Mouse (Mus musculus) adrenal gland, adult 8-10 months (tissue): Measurements from ENCODE around the gene Cacna2d3. TPM values are rescaled to one million over a fixed set of nuclear protein-coding genes. Genes with fewer than 3 reads are reported as not detected.

ENCODE experiments used
- DNase-seq: peaks from one replicate; pipeline ENCODE4 v3.0.0; 2022
- total RNA-seq, 4 experiments: library from RNA; stranded (reverse); gene quantifications; 2 replicates each; pipeline ENCODE4 v1.2.4; 2022

Gene Cacna2d3
- total RNA-seq, 4 experiments from 2014 or later: 4.3 to 8.6 (median 5.3) TPM

- no peak for DNase-seq
Observed at GRCm38 (mm10) chr14:29137614-29138013, 584.0 kb downstream of the Cacna2d3 start.

DNA sequence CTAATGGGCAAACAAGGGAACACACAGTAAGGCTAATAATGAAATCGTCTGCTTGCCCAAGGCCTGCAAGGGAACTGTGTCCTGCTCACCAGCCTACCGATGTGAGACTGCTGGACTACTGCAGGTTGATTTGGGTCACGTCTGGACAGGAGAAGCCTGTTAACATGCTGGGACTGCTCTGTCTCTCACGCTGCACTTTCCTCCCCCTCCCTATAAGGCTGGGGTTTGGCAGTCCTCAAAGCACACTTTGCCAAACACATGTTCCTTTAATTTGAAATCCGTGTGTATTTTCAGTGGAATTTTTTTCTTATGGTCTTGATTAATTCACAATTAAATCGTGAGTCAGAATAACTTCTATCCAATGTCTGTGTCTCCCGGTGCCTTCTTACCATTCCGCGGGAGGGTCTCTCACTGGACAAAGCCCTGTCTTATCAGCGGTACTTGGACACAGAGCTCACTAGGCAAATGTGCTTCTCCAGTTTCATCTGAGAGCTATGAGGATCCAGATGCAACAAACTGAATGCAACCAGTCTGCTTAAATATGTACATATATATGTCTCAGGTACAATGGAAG, 584.6 kb downstream of the Cacna2d3 start:
- no peak for DNase-seq

GRCm38 (mm10) chr14:29134901-29135300, 586.8 kb downstream of the Cacna2d3 start:
- no peak for DNase-seq

- DNase-seq: no peak
Observed at GRCm38 (mm10) chr14:29130511-29130910, 591.2 kb downstream of the Cacna2d3 start.

- DNase-seq: no peak
Observed at GRCm38 (mm10) chr14:29123886-29124285, 597.8 kb downstream of the Cacna2d3 start.

DNA sequence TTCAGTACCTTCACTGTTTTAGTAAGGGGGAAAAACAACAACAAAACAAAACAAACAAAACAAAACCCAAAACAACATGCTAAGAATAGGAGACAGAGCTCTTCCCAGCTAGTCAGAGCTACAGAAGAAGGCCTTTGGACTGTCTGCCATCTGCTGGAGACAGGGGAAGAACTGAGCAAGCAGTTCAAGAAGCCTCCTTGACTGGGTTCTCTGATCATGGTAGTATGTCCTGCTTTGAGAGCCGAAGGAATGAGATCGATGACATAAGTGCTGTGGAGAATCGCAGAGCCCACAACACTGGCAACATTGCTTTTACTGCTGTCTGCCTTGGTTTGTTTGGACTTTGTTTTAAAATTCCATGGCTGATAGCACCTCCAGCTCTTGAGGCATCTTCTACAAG, 598.9 kb downstream of the Cacna2d3 start:
- DNase-seq: no peak

- DNase-seq: no peak
Observed at GRCm38 (mm10) chr14:29113852-29114450, 607.7 kb downstream of the Cacna2d3 start.

DNA sequence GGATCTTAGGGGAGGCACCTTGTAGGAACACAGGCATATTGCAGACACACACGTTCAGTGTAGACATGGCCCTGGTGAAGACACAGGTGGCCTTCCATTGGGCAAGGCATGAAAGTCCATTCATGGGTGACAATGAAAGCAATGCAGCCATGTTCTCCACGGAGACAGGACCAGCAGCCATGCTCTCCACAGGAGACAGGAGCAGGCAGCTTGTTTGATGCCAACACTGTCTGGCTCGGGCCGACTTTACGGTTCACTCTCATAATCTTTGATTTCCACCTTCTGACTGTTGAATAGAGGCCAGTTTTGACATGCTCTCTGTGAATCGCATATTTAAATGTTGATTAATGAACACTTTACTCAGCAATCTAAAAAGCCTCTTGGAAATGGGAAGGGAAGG, 610.0 kb downstream of the Cacna2d3 start:
- DNase-seq: no peak

DNA sequence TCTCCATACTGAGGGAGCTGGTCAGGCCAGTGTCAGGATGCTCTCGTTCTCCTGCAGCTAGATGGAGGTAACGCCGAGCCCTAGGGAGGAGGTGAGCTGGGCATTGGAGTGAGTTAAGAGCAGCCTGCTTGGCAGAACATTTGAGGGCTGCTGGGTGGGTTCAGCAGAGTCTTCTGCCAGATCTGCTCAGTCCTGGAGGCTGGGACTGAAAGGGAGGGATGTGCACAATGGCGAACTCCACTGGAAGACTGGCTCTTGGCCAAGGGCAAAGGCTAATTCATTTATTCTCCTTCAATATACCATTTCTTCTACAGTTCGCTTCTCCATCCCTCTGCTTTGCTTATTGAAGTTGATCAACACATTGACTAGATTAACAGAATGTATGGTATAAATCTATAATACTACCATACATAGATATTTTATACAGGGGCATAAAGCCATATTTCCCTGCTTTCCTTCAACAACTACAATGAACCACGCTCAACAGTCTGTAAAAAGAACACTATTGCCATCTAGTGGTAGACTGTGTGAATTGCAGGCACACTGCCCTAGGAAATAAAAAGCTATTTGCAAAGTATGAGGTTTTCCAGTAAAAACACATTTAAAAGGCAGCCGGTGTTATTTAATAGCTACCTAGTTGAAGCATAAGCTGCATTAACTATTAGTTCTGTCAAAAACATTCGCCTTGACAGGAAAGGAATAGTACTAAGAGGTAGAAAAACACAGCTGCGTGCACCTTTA, 611.1 kb downstream of the Cacna2d3 start:
- DNase-seq: no peak

- DNase-seq: no peak
Observed at GRCm38 (mm10) chr14:29107464-29107863, 614.2 kb downstream of the Cacna2d3 start.

DNA sequence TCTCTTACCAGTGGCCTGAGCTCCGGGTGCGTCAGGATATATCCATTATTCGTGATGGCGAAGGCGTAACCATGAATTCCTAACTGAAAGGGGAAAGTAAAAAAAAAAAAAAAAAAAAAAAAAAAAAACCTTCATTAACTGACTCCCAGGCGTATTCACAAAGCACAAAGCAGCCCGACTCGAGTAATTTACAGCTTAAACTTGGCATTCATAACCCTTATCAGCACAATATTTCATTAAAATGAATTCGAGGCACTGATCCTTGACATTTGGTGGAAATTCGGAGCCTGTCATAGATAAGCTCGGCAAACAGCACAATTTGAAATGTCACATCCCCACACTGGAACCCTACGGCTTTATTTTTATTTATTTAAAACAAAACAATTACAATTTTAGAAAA, 623.9 kb downstream of the Cacna2d3 start:
- DNase-seq: peak; percentile 30

DNA sequence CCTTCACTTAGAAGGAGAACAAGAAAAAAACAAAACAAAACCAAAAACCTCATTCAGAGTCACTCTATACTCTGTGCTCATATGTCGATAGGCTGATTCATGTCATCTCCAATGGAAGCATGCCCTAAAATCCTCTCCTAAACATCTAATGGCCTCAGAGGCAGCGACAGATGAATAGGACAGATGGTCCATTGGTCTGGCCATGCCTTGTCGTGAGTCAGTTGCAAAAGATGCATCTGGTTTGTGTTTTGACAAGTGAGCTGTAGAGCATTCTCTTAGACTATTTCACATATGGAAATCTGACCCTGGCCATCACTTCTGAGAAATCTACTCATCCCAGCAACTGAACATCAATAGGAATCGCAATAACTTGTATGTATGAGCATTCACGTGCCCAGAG, 626.2 kb downstream of the Cacna2d3 start:
- DNase-seq: no peak

DNA sequence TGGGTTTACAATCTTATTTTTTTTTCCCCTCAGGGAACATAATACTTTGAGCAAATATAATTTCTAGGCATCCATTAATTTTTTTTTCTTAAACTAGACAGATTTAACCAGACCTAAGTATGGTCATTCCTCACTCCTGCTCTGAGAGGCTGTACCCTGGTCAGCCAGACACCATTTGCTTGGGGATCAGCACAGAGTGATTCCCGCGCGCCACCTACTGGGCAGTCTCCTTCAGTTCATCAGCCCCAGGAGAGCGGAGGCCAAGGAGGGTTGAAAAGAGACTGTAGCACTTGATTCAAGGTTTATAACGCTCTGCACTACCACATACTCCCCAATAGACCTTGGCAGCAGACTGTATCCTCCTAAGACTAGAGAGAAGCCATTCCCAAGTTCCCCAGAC, 631.6 kb downstream of the Cacna2d3 start:
- DNase-seq: peak; percentile 62

GRCm38 (mm10) chr14:29086528-29086927, 635.1 kb downstream of the Cacna2d3 start:
- no peak for DNase-seq

DNA sequence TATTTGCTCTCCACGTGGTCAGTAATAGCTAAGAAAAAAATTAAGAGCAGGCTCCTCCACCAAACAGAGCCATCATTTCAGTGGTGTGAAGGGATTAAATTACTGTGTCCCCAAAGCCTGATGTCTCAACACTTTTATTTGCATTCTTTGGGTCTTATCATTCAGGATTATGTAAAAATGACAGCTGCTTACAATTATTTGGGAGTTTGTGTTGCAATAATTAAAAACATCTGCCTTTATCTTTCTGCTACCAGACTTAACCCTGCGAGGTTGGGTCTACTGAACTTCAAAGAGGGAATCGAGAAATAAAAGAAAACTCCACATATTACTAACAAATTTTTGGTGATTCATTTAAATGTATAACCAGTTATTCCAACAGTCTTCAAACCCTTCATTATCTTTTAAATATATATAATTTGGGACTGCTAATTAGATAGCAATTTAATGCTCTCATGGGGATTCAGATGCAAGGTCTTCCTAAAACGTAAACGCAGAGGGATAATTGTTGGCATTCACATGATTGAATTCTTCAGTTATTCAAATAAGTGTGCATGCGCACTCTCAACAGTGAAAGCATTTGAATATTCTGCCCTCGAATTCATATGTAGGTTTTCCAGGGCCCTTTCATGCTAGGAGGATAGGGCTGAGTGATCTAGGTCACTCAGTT, 636.0 kb downstream of the Cacna2d3 start:
- DNase-seq: no peak

DNA sequence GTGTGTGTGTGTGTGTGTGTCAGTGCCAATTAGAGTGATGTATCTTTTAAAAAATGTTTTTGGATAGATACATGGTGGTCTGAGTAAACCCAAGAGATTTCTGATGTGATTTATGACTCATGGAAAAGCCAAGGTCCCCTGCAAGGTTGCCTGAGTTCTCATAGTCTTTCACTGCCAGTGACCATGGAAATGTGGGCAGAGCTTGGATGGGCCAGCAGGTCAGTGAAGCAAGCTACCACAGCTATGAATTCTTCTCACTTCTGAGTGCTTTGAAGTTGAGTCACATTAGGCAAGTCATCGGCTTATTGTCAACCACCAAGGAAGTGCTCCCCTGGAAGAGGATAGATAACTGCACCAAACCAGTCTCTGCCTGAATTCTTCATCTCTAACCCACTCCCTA, 639.5 kb downstream of the Cacna2d3 start:
- peak; percentile 91 for DNase-seq

DNA sequence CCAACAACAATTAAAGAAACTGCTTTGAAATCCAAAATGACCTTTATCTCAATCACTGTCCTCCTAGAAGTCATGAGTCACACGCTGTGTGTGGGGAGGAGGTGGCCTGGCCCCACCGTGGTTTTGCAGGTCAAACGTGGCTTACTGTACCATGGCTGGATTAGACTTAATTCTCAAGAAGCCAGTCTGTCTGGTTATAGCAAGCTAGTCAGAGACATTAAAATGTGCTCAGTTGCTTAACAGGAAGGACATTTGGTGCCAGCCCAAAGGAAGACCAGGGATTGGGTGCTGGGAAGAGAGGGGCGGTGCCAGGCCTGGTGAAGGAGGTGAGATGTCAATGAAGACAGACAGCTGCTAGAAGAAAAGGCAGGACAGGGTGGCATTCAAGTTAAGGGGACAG, 641.0 kb downstream of the Cacna2d3 start:
- DNase-seq: peak; percentile 39

- DNase-seq: no peak
Observed at GRCm38 (mm10) chr14:29080228-29080627, 641.4 kb downstream of the Cacna2d3 start.

- no peak for DNase-seq
Observed at GRCm38 (mm10) chr14:29077418-29077817, 644.2 kb downstream of the Cacna2d3 start.

GRCm38 (mm10) chr14:29073747-29074146, 647.9 kb downstream of the Cacna2d3 start:
- DNase-seq: no peak

- no peak for DNase-seq
Observed at GRCm38 (mm10) chr14:29062676-29063075, 659.0 kb downstream of the Cacna2d3 start.

DNA sequence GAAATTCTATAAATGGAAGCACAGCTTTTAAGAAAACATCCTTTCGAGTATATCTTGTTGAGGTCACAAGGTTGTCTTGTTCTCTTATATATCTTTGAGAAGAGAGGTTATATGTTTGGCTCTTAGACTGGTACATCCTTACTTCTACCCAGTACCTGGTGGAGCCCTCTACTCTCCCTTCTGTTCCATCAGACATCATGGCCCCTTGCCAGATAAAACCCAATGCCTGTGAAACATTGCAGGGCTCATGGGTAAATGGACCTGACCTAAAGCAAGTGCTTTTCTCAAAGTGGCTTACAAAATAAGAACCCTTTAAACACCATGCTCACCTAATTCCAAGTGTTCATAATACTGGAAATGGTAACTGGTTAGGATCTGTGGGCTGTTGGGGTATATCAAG, 660.2 kb downstream of the Cacna2d3 start:
- no peak for DNase-seq

DNA sequence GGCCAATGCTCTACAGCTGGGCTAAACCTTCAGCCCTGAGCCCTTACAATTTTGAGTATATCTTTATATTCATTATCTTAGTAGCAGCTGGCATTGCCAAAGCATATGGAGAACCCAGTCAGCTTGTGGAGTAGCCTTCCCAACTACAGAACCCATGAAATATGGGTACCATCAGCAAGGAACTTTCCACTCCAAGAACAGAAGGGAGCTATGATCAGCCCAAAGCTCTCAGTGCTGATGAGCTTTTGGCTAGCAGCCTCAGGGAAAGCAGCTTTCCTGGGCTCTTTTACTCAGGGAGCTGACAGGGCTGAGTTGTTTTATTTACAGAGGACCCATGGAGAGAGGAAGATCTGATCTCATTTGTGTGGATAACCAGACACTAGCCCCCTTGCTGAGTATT, 661.0 kb downstream of the Cacna2d3 start:
- DNase-seq: no peak
